Mouse (Mus musculus): ENCODE measurements around the gene Fjx1. TPM values are rescaled to one million over a fixed set of nuclear protein-coding genes. Genes with fewer than 3 reads are reported as not detected.

Fjx1 gene
- polyA plus RNA-seq, 2 experiments, result 0.39 to 0.50 TPM

DNA sequence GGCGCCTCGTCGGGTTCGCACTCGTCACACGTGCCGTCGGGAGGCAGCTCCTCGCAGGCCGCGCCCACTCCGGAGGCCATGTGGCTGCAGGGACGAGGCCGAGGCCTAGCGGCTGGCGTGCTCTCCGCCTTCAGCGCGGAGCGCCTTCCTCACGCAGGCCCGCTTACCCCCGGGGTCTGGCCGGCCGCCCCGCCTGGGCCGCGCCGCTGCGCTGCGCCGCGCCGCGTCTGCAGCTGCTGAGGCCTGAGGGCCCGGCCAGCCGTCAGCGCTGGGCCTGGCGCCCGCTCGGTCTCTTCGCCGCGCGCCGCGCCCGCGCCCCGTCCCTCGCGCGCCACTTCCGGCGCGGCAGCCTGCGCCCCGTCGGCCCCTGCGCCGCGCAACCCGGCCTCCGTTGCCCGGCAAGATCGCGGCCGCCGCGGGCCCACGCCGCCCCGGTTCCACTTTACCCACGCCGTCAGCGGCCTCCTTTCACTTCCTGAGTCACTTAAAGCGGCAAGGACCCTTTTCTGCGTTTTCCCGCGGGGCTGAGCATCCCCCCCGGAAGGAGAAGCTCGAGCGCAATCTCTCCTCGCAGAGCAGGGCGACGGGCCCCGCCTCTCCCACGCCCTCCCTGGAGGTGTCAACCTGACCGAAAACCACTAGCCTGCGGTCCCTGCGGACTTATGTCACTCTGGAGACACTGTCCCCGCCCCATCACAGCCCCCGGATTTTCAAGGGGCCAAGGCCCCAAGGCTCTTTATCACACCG is 51.5 kb downstream of the Fjx1 start:
- Histone ChIP-seq H3K4me3 (ENCODE audit: insufficient read depth in 1 of 2, low read depth in 2 of 2, low read length in 2 of 2) (peak overlapping the region; percentile 66 to 67), H3K4me1 (replicated peaks; ENCODE audit: control insufficient read depth in 2 of 2, insufficient read depth in 2 of 2, low read length in 1 of 2) (peaks cover 15 to 20% of the 10 kb centered on the region in 2 experiments), H3K9me3 (ENCODE audit: control insufficient read depth, low read length) (no peaks in the 10 kb centered on the region), H3K36me3 (replicated peaks; ENCODE audit: control insufficient read depth, insufficient read depth, low read depth) (no peaks in the 10 kb centered on the region), H3K9ac (replicated peaks) (peak overlapping the region; percentile 66), H3K27ac (0 out of 2 replicates have a peak overlapping the region, but pooled peaks have one; percentile 24), H3K27me3 (ENCODE audit: control insufficient read depth, insufficient read depth, low read length) (no peaks in the 10 kb centered on the region), H3K4me2 (ENCODE audit: low read depth) (peak overlapping the region; percentile 71)
- DNase-seq (ENCODE audit: low read depth in 3 of 3, low spot score in 3 of 3) (peak; percentile 61 to 73 (median 71)), ATAC-seq (ENCODE audit: insufficient read depth) (peak; percentile 92)
- TF ChIP-seq EP300 (IDR thresholded peaks at IDR 0.05; ENCODE audit: low read depth) (0 out of 2 replicates have a peak, but pooled peaks have one; percentile 12), CTCF (IDR thresholded peaks at IDR 0.05; ENCODE audit: low read depth) (peak; percentile 14; the same call in 1 of the 2 replicates)
- 1% methylated on average over 93 of the region's 94 CpGs for WGBS (ENCODE audit: insufficient replicate concordance)

DNA sequence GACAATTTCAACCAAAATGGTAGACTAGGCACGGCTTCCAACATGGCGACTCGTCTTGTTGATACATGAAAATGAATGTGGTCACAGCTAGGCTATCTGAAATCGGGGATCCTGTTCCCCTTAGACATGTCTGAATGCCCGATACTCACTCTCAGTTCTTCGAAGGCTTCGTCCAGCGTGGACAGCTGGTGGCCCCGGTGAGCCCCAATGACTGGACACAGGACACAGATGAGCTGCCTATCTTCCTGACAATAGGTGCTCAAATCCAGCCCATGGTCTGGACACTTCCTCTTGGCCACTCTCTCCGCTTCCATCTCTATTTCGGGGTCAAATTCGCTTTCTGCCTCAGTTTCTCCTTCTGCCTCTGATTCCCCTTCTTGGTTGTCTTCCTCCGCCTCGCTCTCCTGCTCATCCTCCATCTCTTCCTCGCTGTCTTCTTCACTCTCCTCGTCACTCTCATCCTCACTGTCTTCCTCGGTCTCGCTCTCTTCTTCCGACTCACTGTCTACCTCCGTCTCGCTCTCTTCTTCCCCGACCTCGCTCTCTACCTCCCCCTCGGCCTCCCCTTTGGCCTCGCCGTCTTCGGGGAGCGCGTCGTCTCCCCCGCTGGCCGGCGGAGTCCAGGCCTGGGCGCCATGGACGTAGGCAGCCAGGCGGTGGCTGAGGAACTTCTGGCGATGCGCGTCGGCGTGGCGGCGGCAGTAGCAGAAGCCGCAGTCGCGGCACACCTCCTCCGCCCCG is 52.3 kb downstream of the Fjx1 start:
- Histone ChIP-seq H3K36me3 (replicated peaks; ENCODE audit: control insufficient read depth, insufficient read depth, low read depth) (no peaks in the 10 kb centered on the region), H3K9me3 (ENCODE audit: control insufficient read depth, low read length) (no peaks in the 10 kb centered on the region), H3K9ac (replicated peaks) (peak overlapping the region; percentile 66), H3K4me3 (ENCODE audit: insufficient read depth in 1 of 2, low read depth in 2 of 2, low read length in 2 of 2) (peak overlapping the region; percentile 66 to 67), H3K4me2 (ENCODE audit: low read depth) (peak overlapping the region; percentile 71), H3K27ac (no peak overlapping the region), H3K27me3 (ENCODE audit: control insufficient read depth, insufficient read depth, low read length) (no peaks in the 10 kb centered on the region), H3K4me1 (replicated peaks; ENCODE audit: control insufficient read depth in 2 of 2, insufficient read depth in 2 of 2, low read length in 1 of 2) (peaks cover 15 to 20% of the 10 kb centered on the region in 2 experiments)
- TF ChIP-seq EP300 (IDR thresholded peaks at IDR 0.05; ENCODE audit: low read depth) (no peak), CTCF (IDR thresholded peaks at IDR 0.05; ENCODE audit: low read depth) (no peak; the same call in 1 of the 2 replicates)
- no peak for ATAC-seq (ENCODE audit: insufficient read depth)
- no peak for DNase-seq (ENCODE audit: low read depth in 3 of 3, low spot score in 3 of 3)
- WGBS (ENCODE audit: insufficient replicate concordance), result 34% methylated on average over 48 of the region's 48 CpGs

Other genes starting within 250 kb of the Fjx1 start
- gene Trim44, start 44.7 kb downstream of the Fjx1 start, polyA plus RNA-seq (2012; rRNA removed), result 7.7 and 11.3 TPM in 2 replicates
- 4.8 and 5.4 TPM in 2 replicates for gene Trim44, start 44.7 kb downstream of the Fjx1 start, polyA plus RNA-seq (2014; fragmentation: Nextera tagmentation; extraction: Ambion mirVana)
- 2.2 and 3.1 TPM in 2 replicates for gene Pamr1, start 97.5 kb upstream of the Fjx1 start, polyA plus RNA-seq (2012; rRNA removed)
- 4.3 and 4.9 TPM in 2 replicates for gene Pamr1, start 97.5 kb upstream of the Fjx1 start, polyA plus RNA-seq (2014; fragmentation: Nextera tagmentation; extraction: Ambion mirVana)
- 0.29 and 0.44 TPM in 2 replicates for gene Slc1a2, start 206.2 kb upstream of the Fjx1 start, polyA plus RNA-seq (2012; rRNA removed)
- gene Slc1a2, start 206.2 kb upstream of the Fjx1 start, polyA plus RNA-seq (2014; fragmentation: Nextera tagmentation; extraction: Ambion mirVana), result 0.45 and 1.0 TPM in 2 replicates